Mouse (Mus musculus) olfactory bulb, adult 2 months (tissue): ENCODE results near the gene Mthfs. TPM values are rescaled to one million over a fixed set of nuclear protein-coding genes. Genes with fewer than 3 reads are reported as not detected.
"Not testable (repeated sequence)": the region's sequence is repeated elsewhere in the genome, so short reads cannot be mapped to it uniquely, and the experiment has no call there.

Experiments
- H3K27ac ChIP-seq: fragments of 200-500 bp; 2 replicates; pipeline ENCODE4 v1.5.1; 2012; ENCODE audit warnings: low read depth, low read length; ENCODE audit not compliant: insufficient read depth
- H3K4me1 ChIP-seq: fragments of 200-500 bp; 2 replicates; pipeline ENCODE4 v1.6.1; 2012; ENCODE audit warnings: low read length; ENCODE audit not compliant: control insufficient read depth, insufficient read depth
- H3K4me3 ChIP-seq: fragments of 200-500 bp; 2 replicates; pipeline ENCODE4 v1.5.1; 2012; ENCODE audit warnings: mild to moderate bottlenecking, low read depth, low read length, moderate library complexity; ENCODE audit not compliant: insufficient read depth
- WGBS: fragments of 180-500 bp; shearing (Covaris S2); methylation state at CpG from one replicate; pipeline ENCODE4 v1.1.7; 2018; 5-methylcytosine and 5-hydroxymethylcytosine counted together
- polyA plus RNA-seq: library from polyadenylated mRNA; stranded (reverse); fragments of >200 nt; gene quantifications from 2 replicates; pipeline ENCODE4 v1.2.4, GENCODE M21; 2012; ENCODE audit warnings: low replicate concordance; ENCODE audit not compliant: missing spikeins, insufficient read depth, insufficient read length

The Mthfs gene
- polyA plus RNA-seq = not detected in 2 replicates

- H3K4me1 ChIP-seq = not testable (repeated sequence)
- 17% methylated on average over 10 of the region's 12 CpGs for WGBS
- H3K27ac ChIP-seq = peak within 1 kb of the TSS; percentile 36; the same call in 1 of the 2 replicates
- peak within 1 kb of the TSS; percentile 41 for H3K4me3 ChIP-seq
Measured at GRCm38 (mm10) chr9:89210353-89211064, at the start of gene Mthfs. TSS of gene Mthfs (plus strand) at chr9:89210676.

- not testable (repeated sequence) for H3K4me3 ChIP-seq, H3K4me1 ChIP-seq, H3K27ac ChIP-seq
Measured at GRCm38 (mm10) chr9:89172539-89172938, 37.9 kb upstream of the Mthfs start.

- H3K27ac ChIP-seq, H3K4me1 ChIP-seq, H3K4me3 ChIP-seq: not testable (repeated sequence)
- 39% methylated on average over 2 of the region's 3 CpGs for whole genome bisulfite sequencing
Measured at GRCm38 (mm10) chr9:89178833-89179232, 31.6 kb upstream of the Mthfs start.

- H3K4me1 ChIP-seq, H3K27ac ChIP-seq, H3K4me3 ChIP-seq: not testable (repeated sequence)
- 81% methylated on average over 4 of the region's 4 CpGs for WGBS
Measured at GRCm38 (mm10) chr9:89179469-89179868, 31.0 kb upstream of the Mthfs start.

GRCm38 (mm10) chr9:89187006-89187405 lies 23.5 kb upstream of the Mthfs start:
- WGBS = 77% methylated on average over 15 of the region's 15 CpGs
- H3K4me1 ChIP-seq, H3K27ac ChIP-seq, H3K4me3 ChIP-seq: not testable (repeated sequence)

GRCm38 (mm10) chr9:89195483-89195882 lies 15.0 kb upstream of the Mthfs start:
- not testable (repeated sequence) for H3K4me1 ChIP-seq, H3K4me3 ChIP-seq, H3K27ac ChIP-seq

GRCm38 (mm10) chr9:89197509-89197908 lies 13.0 kb upstream of the Mthfs start:
- H3K4me1 ChIP-seq = not testable (repeated sequence)
- WGBS = 79% methylated on average over 1 of the region's 1 CpGs

GRCm38 (mm10) chr9:89198349-89198748 lies 12.1 kb upstream of the Mthfs start:
- H3K27ac ChIP-seq, H3K4me1 ChIP-seq: not testable (repeated sequence)
- 92% methylated on average over 3 of the region's 3 CpGs for WGBS

More at GRCm38 (mm10) chr9:89197509-89197908, 13.0 kb upstream of the Mthfs start:
- not testable (repeated sequence) for H3K4me3 ChIP-seq, H3K27ac ChIP-seq

GRCm38 (mm10) chr9:89198969-89199416 lies 11.5 kb upstream of the Mthfs start, which contains the start of the genes Bcl2a1b and Gm29094:
TSS of gene Bcl2a1b (plus strand) at chr9:89199209.
TSS of gene Gm29094 (plus strand) at chr9:89199379.
- WGBS = 91% methylated on average over 5 of the region's 5 CpGs
- H3K4me1 ChIP-seq, H3K27ac ChIP-seq, H3K4me3 ChIP-seq: not testable (repeated sequence)

More at GRCm38 (mm10) chr9:89198349-89198748, 12.1 kb upstream of the Mthfs start:
- H3K4me3 ChIP-seq = not testable (repeated sequence)

GRCm38 (mm10) chr9:89202256-89202655 lies 8.2 kb upstream of the Mthfs start:
- H3K4me1 ChIP-seq, H3K27ac ChIP-seq, H3K4me3 ChIP-seq: not testable (repeated sequence)

- not testable (repeated sequence) for H3K27ac ChIP-seq, H3K4me3 ChIP-seq, H3K4me1 ChIP-seq
- 87% methylated on average over 1 of the region's 1 CpGs for WGBS
Measured at GRCm38 (mm10) chr9:89208939-89209338, 1.5 kb upstream of the Mthfs start.

- not testable (repeated sequence) for H3K27ac ChIP-seq, H3K4me1 ChIP-seq
- 1% methylated on average over 24 of the region's 44 CpGs for WGBS
- H3K4me3 ChIP-seq = peak overlapping the region; percentile 41
Measured at GRCm38 (mm10) chr9:89211065-89211858, 786 bp downstream of the Mthfs start.

GRCm38 (mm10) chr9:89212428-89212827 lies 2.0 kb downstream of the Mthfs start:
- H3K4me1 ChIP-seq, H3K27ac ChIP-seq, H3K4me3 ChIP-seq: not testable (repeated sequence)
- 60% methylated on average over 1 of the region's 1 CpGs for WGBS

GRCm38 (mm10) chr9:89218174-89218573 lies 7.7 kb downstream of the Mthfs start:
- WGBS = 76% methylated on average over 4 of the region's 4 CpGs
- not testable (repeated sequence) for H3K4me3 ChIP-seq, H3K27ac ChIP-seq, H3K4me1 ChIP-seq
